Mouse (Mus musculus) midbrain, embryonic 16.5 days (tissue): ENCODE data around the gene Myh6. TPM values are rescaled to one million over a fixed set of nuclear protein-coding genes. Genes with fewer than 3 reads are reported as not detected.
A peak's percentile ranks its signal among the peaks of the same experiment; 100 is the strongest.

Experiments used
- ATAC-seq: fragments of 200-750 bp; cut with Nextera tagmentation; 2 replicates; pipeline ENCODE4 v1.8.0; 2017; ENCODE audit warnings: moderate TSS enrichment
- H3K27ac ChIP-seq: fragments of 300-500 bp; sonication (generic); 2 replicates; pipeline ENCODE4 v1.5.1; 2014; ENCODE audit warnings: mild to moderate bottlenecking, low read length, mixed read lengths
- H3K27me3 ChIP-seq: fragments of 300-500 bp; sonication (generic); 2 replicates; pipeline ENCODE4 v1.6.1; 2014; ENCODE audit warnings: low read depth, low read length, mixed read lengths; ENCODE audit not compliant: control insufficient read depth, insufficient read depth
- H3K36me3 ChIP-seq: fragments of 300-500 bp; sonication (generic); 2 replicates; pipeline ENCODE4 v1.6.1; 2014; ENCODE audit warnings: mild to moderate bottlenecking, low read length, moderate library complexity, mixed read lengths; ENCODE audit not compliant: control insufficient read depth, insufficient read depth
- H3K4me1 ChIP-seq: fragments of 300-500 bp; sonication (generic); 2 replicates; pipeline ENCODE4 v1.6.1; 2014; ENCODE audit warnings: mild to moderate bottlenecking, low read length, mixed read lengths; ENCODE audit not compliant: control insufficient read depth, insufficient read depth
- H3K4me2 ChIP-seq: fragments of 300-500 bp; sonication (generic); 2 replicates; pipeline ENCODE4 v1.6.1; 2014; ENCODE audit warnings: mild to moderate bottlenecking, low read length, mixed read lengths
- H3K4me3 ChIP-seq: fragments of 300-500 bp; sonication (generic); 2 replicates; pipeline ENCODE4 v1.5.1; 2014; ENCODE audit warnings: low read depth, mild to moderate bottlenecking, low read length, moderate library complexity, mixed read lengths
- H3K9ac ChIP-seq: fragments of 300-500 bp; sonication (generic); 2 replicates; pipeline ENCODE4 v1.6.1; 2014; ENCODE audit warnings: low read depth, low read length, mixed read lengths
- H3K9me3 ChIP-seq: fragments of 300-500 bp; sonication (generic); replicated peaks from 2 replicates; pipeline ENCODE4 v1.6.1; 2014; ENCODE audit warnings: mild to moderate bottlenecking, low read length, mixed read lengths; ENCODE audit not compliant: control insufficient read depth, poor library complexity, severe bottlenecking
- WGBS: fragments of 180-500 bp; shearing (Covaris S2); extraction: QIAGEN DNeasy Blood & Tissue Kit; methylation state at CpG from one replicate; pipeline ENCODE4 v1.1.7; 2014; 5-methylcytosine and 5-hydroxymethylcytosine counted together
- polyA plus RNA-seq: library from polyadenylated mRNA; unstranded; fragments of >200 nt; fragmentation: Nextera tagmentation; extraction: Ambion mirVana; gene quantifications from 2 replicates; pipeline ENCODE4 v1.2.1, GENCODE M21; 2015

Myh6 gene
- polyA plus RNA-seq, 1 experiment from 2014 or later, result 2.9 TPM

DNA sequence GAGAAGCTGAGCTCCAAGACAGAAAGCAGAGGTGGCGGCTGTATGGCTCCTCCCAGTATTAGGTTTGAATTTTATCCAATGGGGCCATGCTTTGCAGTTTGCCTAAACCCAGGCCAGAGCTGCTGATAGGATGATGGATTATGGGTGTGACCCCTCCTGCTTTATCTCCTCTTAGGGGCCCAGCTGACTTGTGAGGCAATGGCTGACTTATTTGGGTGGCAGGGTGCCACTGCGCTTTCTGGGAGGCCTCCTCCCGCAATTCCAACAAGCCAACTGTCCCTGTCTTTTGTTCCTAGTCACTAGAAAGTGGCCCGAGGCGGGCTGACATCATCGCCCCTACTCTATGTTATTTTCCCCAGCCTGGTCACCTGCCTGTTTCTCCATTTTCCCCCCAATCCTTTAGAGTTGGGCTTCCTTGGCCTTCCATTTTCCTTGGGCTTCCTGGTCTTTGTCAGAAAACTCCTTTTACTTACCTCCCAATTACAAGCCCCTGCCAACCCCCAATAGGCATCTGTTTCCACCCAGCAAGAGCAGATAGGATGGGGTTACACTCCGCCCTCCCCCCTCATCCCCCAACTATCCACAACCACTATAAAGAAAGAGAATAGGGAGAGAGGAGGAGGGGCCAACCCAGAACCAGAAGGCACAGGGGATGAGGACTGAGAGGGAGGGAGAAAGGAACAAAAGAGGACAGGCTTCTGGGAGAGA lies 41.9 kb downstream of the Myh6 start:
- H3K4me2 ChIP-seq, result peak overlapping the region; percentile 95
- H3K4me1 ChIP-seq, result peaks cover 20% of the 10 kb centered on the region
- H3K27me3 ChIP-seq, result no peaks in the 10 kb centered on the region
- peak overlapping the region; percentile 12; the same call in 1 of the 2 replicates for H3K9ac ChIP-seq
- H3K4me3 ChIP-seq, result peak overlapping the region; percentile 54
- H3K27ac ChIP-seq, result peak overlapping the region; percentile 87
- WGBS, result 18% methylated on average over 7 of the region's 7 CpGs
- no peaks in the 10 kb centered on the region for H3K9me3 ChIP-seq
- peaks cover 5% of the 10 kb centered on the region for H3K36me3 ChIP-seq
- peak; percentile 47 for ATAC-seq

DNA sequence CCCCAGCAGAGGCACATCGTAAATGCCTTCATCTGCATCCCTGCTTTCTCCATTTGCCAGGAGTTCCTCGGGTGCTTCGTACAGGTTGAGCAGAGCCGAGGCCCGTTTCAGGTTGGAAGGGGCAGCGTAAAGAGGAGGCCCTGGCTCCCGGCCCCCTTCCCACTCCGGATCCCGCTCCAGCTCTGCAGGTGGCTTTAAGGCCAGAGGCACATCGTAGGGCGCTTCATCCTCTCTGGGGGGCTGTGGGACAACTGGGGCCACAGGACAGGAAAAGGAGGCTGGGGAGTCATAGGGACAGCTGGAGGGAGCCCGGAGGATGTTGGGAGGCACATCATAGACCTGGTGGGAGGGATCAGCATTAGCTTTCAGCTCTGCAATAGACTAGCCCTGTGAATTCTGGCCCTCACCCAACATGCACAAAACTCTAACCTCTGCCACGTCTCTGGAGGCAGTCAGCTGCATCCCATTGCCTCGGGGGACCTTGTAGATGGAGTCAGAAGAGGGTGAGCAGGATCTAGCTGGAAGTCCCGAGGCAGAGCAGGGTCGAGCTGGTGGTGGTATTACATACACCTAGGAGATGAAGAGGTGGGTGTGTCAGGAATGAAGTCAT lies 46.5 kb downstream of the Myh6 start:
- ATAC-seq, result no peak
- H3K9me3 ChIP-seq, result no peaks in the 10 kb centered on the region
- peaks cover 4% of the 10 kb centered on the region for H3K4me1 ChIP-seq
- no peak overlapping the region for H3K4me2 ChIP-seq
- no peak overlapping the region for H3K4me3 ChIP-seq
- no peak overlapping the region for H3K27ac ChIP-seq
- peaks cover 5% of the 10 kb centered on the region for H3K36me3 ChIP-seq
- WGBS, result 96% methylated on average over 15 of the region's 16 CpGs
- no peak overlapping the region for H3K9ac ChIP-seq
- no peaks in the 10 kb centered on the region for H3K27me3 ChIP-seq

DNA sequence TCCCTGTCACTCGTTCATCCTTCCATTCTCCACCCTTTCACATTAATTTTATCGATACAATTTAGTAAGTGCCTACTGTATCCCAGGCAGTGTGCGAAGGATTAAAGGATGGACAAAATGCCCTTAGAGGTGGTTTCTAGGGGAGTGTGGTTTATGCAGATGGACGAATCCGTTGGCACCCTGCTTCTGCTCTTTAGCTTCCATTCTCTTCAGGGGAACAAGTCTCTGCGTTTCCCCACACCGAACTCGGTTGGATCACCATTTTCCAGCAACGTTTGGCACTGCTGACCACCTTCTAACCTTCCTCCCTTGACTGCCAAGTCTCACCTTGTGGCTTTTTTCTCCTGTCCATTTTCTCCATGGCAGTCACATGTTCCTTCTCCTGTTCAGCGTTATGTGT lies 53.4 kb downstream of the Myh6 start:
- Histone ChIP-seq H3K36me3 (peaks cover 2% of the 10 kb centered on the region; the same call in 1 of the 2 replicates), H3K4me1 (peaks cover 20% of the 10 kb centered on the region), H3K4me2 (peak overlapping the region; percentile 96), H3K9ac (peak overlapping the region; percentile 98), H3K27me3 (no peaks in the 10 kb centered on the region), H3K9me3 (no peaks in the 10 kb centered on the region), H3K27ac (peak overlapping the region; percentile 93), H3K4me3 (peak overlapping the region; percentile 78)
- ATAC-seq, result peak; percentile 15; the same call in 1 of the 2 replicates
- WGBS, result 17% methylated on average over 10 of the region's 10 CpGs

DNA sequence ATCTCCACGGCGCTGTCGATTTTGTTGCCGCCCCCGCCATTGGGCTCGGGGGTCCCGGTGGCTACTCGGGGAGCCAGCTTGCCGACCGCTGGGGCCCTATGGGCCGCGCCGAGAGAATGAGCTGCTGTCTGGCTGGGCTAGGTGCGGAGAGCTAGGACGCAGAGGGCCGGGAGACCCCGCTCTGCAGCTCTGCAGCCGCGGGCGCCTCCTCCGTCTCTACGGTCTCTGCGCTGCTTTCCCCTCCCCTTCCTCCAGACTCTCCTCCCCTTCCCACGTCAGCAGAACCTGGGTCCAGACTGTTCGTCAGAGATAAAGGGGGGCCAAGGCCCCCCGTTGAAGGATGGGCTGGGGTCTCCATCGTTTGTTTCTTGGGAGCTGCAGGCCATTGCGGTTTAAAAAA lies 53.8 kb downstream of the Myh6 start, which contains the start of gene Slc22a17:
Slc22a17 (minus strand) TSS at position 247 of the 400 bp plus-strand sequence.
- H3K27me3 ChIP-seq, result no peaks in the 10 kb centered on the region
- peaks cover 20% of the 10 kb centered on the region for H3K4me1 ChIP-seq
- WGBS, result 0% methylated on average over 18 of the region's 28 CpGs
- peak within 1 kb of the TSS; percentile 93 for H3K27ac ChIP-seq
- peak; percentile 97 for ATAC-seq
- H3K4me2 ChIP-seq, result peak within 1 kb of the TSS; percentile 96
- peak within 1 kb of the TSS; percentile 78 for H3K4me3 ChIP-seq
- peak within 1 kb of the TSS; percentile 98 for H3K9ac ChIP-seq
- peaks cover 7% of the 10 kb centered on the region for H3K36me3 ChIP-seq
- no peaks in the 10 kb centered on the region for H3K9me3 ChIP-seq

DNA sequence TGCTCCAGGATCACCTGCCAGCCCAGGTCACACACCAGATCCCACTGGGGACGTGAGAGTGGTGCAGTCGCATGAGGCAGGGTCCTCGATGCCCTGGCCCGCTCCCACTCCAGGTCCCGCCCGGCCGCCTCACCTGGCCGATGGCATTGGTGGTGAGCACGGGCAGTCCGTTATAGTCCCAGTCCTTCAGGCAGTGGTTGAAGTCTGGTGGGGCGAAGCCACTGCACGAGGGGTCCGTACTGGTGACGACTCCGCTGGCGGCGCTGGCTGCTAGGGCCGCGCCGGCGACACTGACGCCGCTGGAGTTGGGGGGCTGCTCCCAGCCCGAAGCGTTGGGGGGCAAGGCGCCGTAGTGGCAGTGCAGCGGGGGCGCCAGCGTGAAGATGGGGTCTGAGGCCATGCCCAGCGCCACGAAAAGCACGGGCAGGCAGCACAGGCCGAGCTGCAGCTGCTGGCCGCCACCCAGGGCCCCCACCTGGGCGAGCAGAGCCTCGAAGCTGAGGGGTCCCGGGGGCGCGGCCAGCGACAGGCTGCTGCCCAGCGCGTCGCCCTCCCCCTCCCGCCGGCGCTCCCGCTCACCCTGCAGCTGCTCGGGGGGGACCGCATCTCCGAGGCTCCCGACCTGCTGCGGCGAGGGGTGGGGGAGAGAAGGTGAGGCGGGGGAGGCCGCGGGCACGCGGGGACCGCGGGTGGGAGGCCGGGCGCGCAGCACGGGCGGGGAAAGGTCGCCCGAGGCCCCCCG lies 54.4 kb downstream of the Myh6 start:
- 2% methylated on average over 50 of the region's 69 CpGs for WGBS
- Histone ChIP-seq H3K4me2 (peak overlapping the region; percentile 96), H3K9ac (peak overlapping the region; percentile 98), H3K4me1 (peaks cover 20% of the 10 kb centered on the region), H3K36me3 (peaks cover 12% of the 10 kb centered on the region), H3K4me3 (peak overlapping the region; percentile 78), H3K9me3 (no peaks in the 10 kb centered on the region), H3K27me3 (no peaks in the 10 kb centered on the region), H3K27ac (peak overlapping the region; percentile 93)
- peak; percentile 74 for ATAC-seq

DNA sequence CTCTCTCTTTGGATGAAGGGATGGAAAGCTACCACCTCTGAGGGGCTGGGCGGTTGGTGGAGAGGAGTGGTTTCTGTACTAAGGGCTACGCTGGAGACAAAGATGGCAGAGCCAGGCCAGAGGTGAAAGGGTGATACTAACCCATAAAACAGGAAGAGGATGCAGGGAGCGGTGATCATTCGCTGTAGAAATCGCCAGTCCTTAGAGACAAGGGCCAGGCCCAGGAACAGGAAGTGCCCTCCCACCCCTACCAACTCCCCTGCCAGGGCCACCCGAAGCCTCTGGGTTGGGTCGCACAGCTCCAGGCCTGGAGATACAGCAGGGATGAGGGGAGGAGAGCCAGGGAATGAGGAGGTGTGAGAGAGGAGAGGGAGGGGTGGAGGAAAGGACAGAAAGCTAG lies 58.0 kb downstream of the Myh6 start:
- Histone ChIP-seq H3K9me3 (no peaks in the 10 kb centered on the region), H3K4me3 (no peak overlapping the region), H3K4me2 (no peak overlapping the region), H3K4me1 (peaks cover 19% of the 10 kb centered on the region), H3K27ac (no peak overlapping the region), H3K36me3 (peaks cover 24% of the 10 kb centered on the region), H3K9ac (no peak overlapping the region; the same call in 1 of the 2 replicates), H3K27me3 (no peaks in the 10 kb centered on the region)
- WGBS, result 90% methylated on average over 7 of the region's 7 CpGs
- ATAC-seq, result no peak

DNA sequence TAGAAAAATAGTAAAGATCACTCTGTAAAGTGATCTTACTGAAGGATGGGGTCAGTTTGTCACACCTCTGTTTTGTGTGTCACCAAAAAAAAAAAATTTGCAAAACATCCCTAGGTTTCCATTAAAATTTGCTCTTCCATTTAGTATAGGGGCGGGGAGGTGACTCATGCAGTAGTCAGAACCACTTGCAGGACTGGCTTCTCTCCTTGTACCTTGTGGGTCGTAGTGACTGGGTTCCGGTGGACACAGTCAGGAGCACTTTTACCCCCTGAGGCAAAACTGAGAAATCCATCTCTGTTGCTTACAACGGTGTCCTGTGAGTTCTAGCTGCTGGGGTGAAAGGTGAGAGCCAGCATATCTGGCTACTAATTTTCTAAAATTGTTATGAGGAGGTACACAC lies 63.1 kb downstream of the Myh6 start:
- Histone ChIP-seq H3K4me3 (no peak overlapping the region), H3K9ac (no peak overlapping the region), H3K4me2 (no peak overlapping the region), H3K4me1 (no peaks in the 10 kb centered on the region), H3K36me3 (peaks cover 27% of the 10 kb centered on the region), H3K27me3 (no peaks in the 10 kb centered on the region), H3K27ac (no peak overlapping the region), H3K9me3 (no peaks in the 10 kb centered on the region)
- 93% methylated on average over 4 of the region's 4 CpGs for WGBS
- no peak for ATAC-seq

DNA sequence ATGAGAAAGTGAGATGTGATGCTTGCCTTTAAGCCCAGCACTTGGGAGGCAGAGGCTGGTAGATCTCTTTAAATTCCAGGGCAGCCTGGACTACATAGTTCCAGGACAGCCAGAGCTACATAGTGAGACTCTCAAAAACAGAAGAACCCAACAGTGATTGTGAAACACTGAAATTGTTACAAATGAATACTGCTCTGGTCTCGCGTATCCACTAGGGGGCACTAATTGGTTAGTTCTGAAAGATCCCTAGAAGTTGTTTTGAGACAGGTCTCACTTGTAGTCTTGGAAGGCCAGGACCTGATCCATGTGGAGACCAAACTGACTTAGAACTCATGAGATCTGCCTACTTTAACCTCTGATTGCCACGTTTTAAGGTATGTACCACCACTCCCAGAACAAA lies 66.3 kb downstream of the Myh6 start:
- WGBS, result 0% methylated on average over 3 of the region's 3 CpGs
- H3K27ac ChIP-seq, result peak overlapping the region; percentile 43; the same call in 1 of the 2 replicates
- no peak overlapping the region for H3K9ac ChIP-seq
- ATAC-seq, result peak; percentile 43; the same call in 1 of the 2 replicates
- H3K4me1 ChIP-seq, result peaks cover 11% of the 10 kb centered on the region
- H3K36me3 ChIP-seq, result peaks cover 23% of the 10 kb centered on the region
- H3K9me3 ChIP-seq, result no peaks in the 10 kb centered on the region
- no peak overlapping the region for H3K4me2 ChIP-seq
- H3K27me3 ChIP-seq, result no peaks in the 10 kb centered on the region
- no peak overlapping the region for H3K4me3 ChIP-seq
